Comparison of ENCODE assay signal across 19 mouse cellular contexts in genomic region chr11:78515549-78516325, GRCm38 (mm10). TPM values are rescaled to one million over a fixed set of nuclear protein-coding genes. Genes with fewer than 3 reads are reported as not detected.
DNase-seq lines count a peak whose midpoint lies in the region; ATAC-seq and TF ChIP-seq lines count a peak whose summit lies in the region.
"Had no signal": no experiment of that assay in that cellular context is flagged by ENCODE, and none has a peak within 500 bp of the region (broad histone marks: within the 10 kb centered on the region; RNA-seq: fewer than 3 reads in every experiment).

No protein-coding gene starts in this region.

- intact Hi-C loops in gastrocnemius, adult 2 months (cut with DNase I) = no loop called here

- DNase-seq in gastrocnemius, adult 2 months = no peak
- DNase-seq in gastrocnemius, postnatal 25 days = no peak
- DNase-seq in lung, adult 2 months = no peak
- DNase-seq in lung, adult 18-20 months = no peak
- peak; percentile 72 for DNase-seq in MEL (ENCODE audit: low read depth, low spot score)
- DNase-seq in naive thymus-derived CD4-positive, alpha-beta T cell, adult 2 months (ENCODE audit: low read depth) = peak; percentile 52
- DNase-seq in adrenal gland, postnatal 10 days = no peak
- DNase-seq: adrenal gland, postnatal 14 days; cerebellum, adult 9-10 months; gastrocnemius, postnatal 36 days; kidney, adult 9 months had no signal

- H3K27me3 ChIP-seq in MEL (ENCODE audit: control insufficient read depth in 1 of 2, insufficient read depth in 2 of 2, low read length in 2 of 2) = no peaks in the 10 kb centered on the region
- H3K27me3 ChIP-seq: embryonic facial prominence, embryonic 13.5 days; liver, embryonic 15.5 days; neural tube, embryonic 13.5 days had no signal

- WGBS in lung, adult 2 months = 64% methylated on average over 2 of the region's 2 CpGs

- H3K27ac ChIP-seq in gastrocnemius, adult 2 months = no peak overlapping the region
- H3K27ac ChIP-seq in MEL (ENCODE audit: control insufficient read depth, low read depth, low read length) = no peak overlapping the region
- H3K27ac ChIP-seq: embryonic facial prominence, embryonic 13.5 days; liver, embryonic 15.5 days; midbrain, embryonic 10.5 days; neural tube, embryonic 13.5 days had no signal

- TF ChIP-seq RAD21 in MEL (IDR thresholded peaks at IDR 0.05; ENCODE audit: low read depth, low read length) = peak; percentile 35

- peaks cover 25% of the 10 kb centered on the region for H3K79me2 ChIP-seq in MEL (ENCODE audit: control insufficient read depth, insufficient read depth, low read length, poor library complexity)

- no peak for TF ChIP-seq EP300 in MEL (IDR thresholded peaks at IDR 0.05; ENCODE audit: low read depth in 1 of 2, low read length in 2 of 2)

- TF ChIP-seq POLR2A in lung, adult 2 months (IDR thresholded peaks at IDR 0.05; ENCODE audit: borderline replicate concordance, extremely low read depth, low read depth, low read length) = no peak
- TF ChIP-seq POLR2A in MEL (IDR thresholded peaks at IDR 0.05; ENCODE audit: control insufficient read depth in 1 of 2, insufficient read depth in 1 of 2, low read depth in 1 of 2, low read length in 2 of 2, poor library complexity in 1 of 2) = no peak

- peaks cover 17 to 20% of the 10 kb centered on the region in 2 experiments for H3K36me3 ChIP-seq in MEL (ENCODE audit: control insufficient read depth in 1 of 2, insufficient read depth in 2 of 2, low read length in 2 of 2)

- peak; percentile 45 for TF ChIP-seq CTCF in gastrocnemius, adult 2 months (IDR thresholded peaks at IDR 0.05)
- peak; percentile 17; the same call in 1 of the 2 replicates for TF ChIP-seq CTCF in lung, adult 2 months (IDR thresholded peaks at IDR 0.05; ENCODE audit: insufficient read depth, low read length)
- TF ChIP-seq CTCF in MEL (IDR thresholded peaks at IDR 0.05 in 2 of 3, conservative IDR thresholded peaks at IDR 0.05 in 1 of 3; ENCODE audit: control insufficient read depth in 1 of 3, insufficient read depth in 1 of 3, low read depth in 2 of 3, low read length in 3 of 3, poor library complexity in 1 of 3, severe bottlenecking in 1 of 3) = peak; percentile 55 to 79 (median 70)

- no peak overlapping the region for H3K9ac ChIP-seq in MEL (ENCODE audit: control insufficient read depth, low read depth, low read length, poor library complexity, severe bottlenecking)
- H3K9ac ChIP-seq: embryonic facial prominence, embryonic 13.5 days; liver, embryonic 15.5 days; neural tube, embryonic 13.5 days had no signal

- peaks cover 8% of the 10 kb centered on the region for H3K4me1 ChIP-seq in lung, adult 2 months (ENCODE audit: control insufficient read depth, insufficient read depth, low read length)
- peaks cover 0 to 12% of the 10 kb centered on the region in 2 experiments; a peak in 3 of 4 replicates for H3K4me1 ChIP-seq in MEL (ENCODE audit: control insufficient read depth in 1 of 2, insufficient read depth in 2 of 2, low read length in 2 of 2)

- no peak overlapping the region for H3K4me3 ChIP-seq in gastrocnemius, adult 2 months
- H3K4me3 ChIP-seq in lung, adult 2 months (replicated peaks; ENCODE audit: extremely low read depth, low read depth, low read length) = no peak overlapping the region
- no peak overlapping the region for H3K4me3 ChIP-seq in MEL (ENCODE audit: control insufficient read depth in 1 of 2, insufficient read depth in 1 of 2, low read depth in 2 of 2, low read length in 2 of 2)
- H3K4me3 ChIP-seq: embryonic facial prominence, embryonic 13.5 days; liver, embryonic 15.5 days; midbrain, embryonic 10.5 days; neural tube, embryonic 13.5 days had no signal

- no peak for ATAC-seq in monocyte, adult 5-6 weeks (replicated peaks; ENCODE audit: insufficient number of reproducible peaks, low FRiP score, low TSS enrichment, poor library complexity, severe bottlenecking)
- ATAC-seq: forebrain, embryonic 14.5 days had no signal

- H3K9me3 ChIP-seq in MEL (replicated peaks; ENCODE audit: insufficient read depth, low read length) = no peaks in the 10 kb centered on the region
- H3K9me3 ChIP-seq: embryonic facial prominence, embryonic 13.5 days; G1E; liver, embryonic 15.5 days; midbrain, embryonic 10.5 days; neural tube, embryonic 13.5 days had no signal

TF ChIP-seq in MEL, 35 proteins besides CTCF, POLR2A, EP300 and RAD21:
- TF ChIP-seq ZMIZ1 (IDR thresholded peaks at IDR 0.05; ENCODE audit: low read depth, low read length) = no peak
- TF ChIP-seq ZC3H11A (IDR thresholded peaks at IDR 0.05; ENCODE audit: low read depth, low read length) = peak; percentile 28; the same call in 1 of the 2 replicates
- TF ChIP-seq MXI1 (IDR thresholded peaks at IDR 0.05; ENCODE audit: low read depth, low read length) = 0 out of 2 replicates have a peak, but pooled peaks have one; percentile 33
- TF ChIP-seq ELF1 (IDR thresholded peaks at IDR 0.05; ENCODE audit: low read depth, low read length) = no peak
- TF ChIP-seq SMC3 (IDR thresholded peaks at IDR 0.05; ENCODE audit: low read depth, low read length) = peak; percentile 51
- TF ChIP-seq ETS1 (IDR thresholded peaks at IDR 0.05; ENCODE audit: low read depth, low read length) = no peak

RNA-seq across cellular contexts. Expression of gene Poldip2, which starts 3.7 kb away (rescaled TPM):
- total RNA-seq in gastrocnemius, adult 2 months (2021) = 100 to 1,000 TPM in 1 of 2 experiments, 10 to 100 TPM in 1; 98.0 to 113 TPM
- 100 to 1,000 TPM in 1 of 2 experiments, 10 to 100 TPM in 1; 97.5 to 106 TPM for total RNA-seq in gastrocnemius, postnatal 25 days (2021)
- polyA plus RNA-seq in lung, adult 2 months (2012; rRNA removed) = 39.6 and 50.4 TPM in 2 replicates
- total RNA-seq in MEL (2012; rRNA removed) = 157 and 182 TPM in 2 replicates
- 100 to 1,000 TPM; 166 to 260 TPM for polyA plus RNA-seq in MEL (2012; ENCODE audit: insufficient read depth in 1 of 2, insufficient read length in 2 of 2, low read depth in 1 of 2, low replicate concordance in 2 of 2, missing spikeins in 1 of 2)
- total RNA-seq in adrenal gland, postnatal 10 days (2021) = 100 to 1,000 TPM; 188 to 199 TPM
- 18.0 to 27.4 TPM (median 21.5 TPM) in 3 replicates for total RNA-seq in monocyte, adult 5-6 weeks (2017)

RNA-seq across cellular contexts. Expression of gene Tmem199, which starts 3.8 kb away (rescaled TPM):
- 10 to 100 TPM; 11.9 to 13.0 TPM for total RNA-seq in gastrocnemius, adult 2 months (2021)
- 10 to 100 TPM; 12.3 to 13.6 TPM for total RNA-seq in gastrocnemius, postnatal 25 days (2021)
- 9.5 and 12.5 TPM in 2 replicates for polyA plus RNA-seq in lung, adult 2 months (2012; rRNA removed)
- total RNA-seq in MEL (2012; rRNA removed) = 51.9 and 57.1 TPM in 2 replicates
- 10 to 100 TPM in 1 of 2 experiments, not detected in 1; 36.5 TPM for polyA plus RNA-seq in MEL (2012; ENCODE audit: insufficient read depth in 1 of 2, insufficient read length in 2 of 2, low read depth in 1 of 2, low replicate concordance in 2 of 2, missing spikeins in 1 of 2)
- 10 to 100 TPM; 21.3 to 25.1 TPM for total RNA-seq in adrenal gland, postnatal 10 days (2021)
- 23.4 to 38.7 TPM (median 34.2 TPM) in 3 replicates for total RNA-seq in monocyte, adult 5-6 weeks (2017)

RNA-seq across cellular contexts. Expression of gene Sebox, which starts 12.5 kb away (rescaled TPM):
- not detected for total RNA-seq in gastrocnemius, adult 2 months (2021)
- not detected for total RNA-seq in gastrocnemius, postnatal 25 days (2021)
- polyA plus RNA-seq in lung, adult 2 months (2012; rRNA removed) = 0.11 TPM in 1 of 2 replicates, not detected in the other
- total RNA-seq in MEL (2012; rRNA removed) = 0.15 TPM in 1 of 2 replicates, not detected in the other
- polyA plus RNA-seq in MEL (2012; ENCODE audit: insufficient read depth in 1 of 2, insufficient read length in 2 of 2, low read depth in 1 of 2, low replicate concordance in 2 of 2, missing spikeins in 1 of 2) = under 1 TPM in 1 of 2 experiments, not detected in 1; 0.06 TPM
- not detected for total RNA-seq in adrenal gland, postnatal 10 days (2021)
- total RNA-seq in monocyte, adult 5-6 weeks (2017) = not detected in 3 replicates
- total RNA-seq: adrenal gland, postnatal 14 days; G1E; gastrocnemius, postnatal 36 days; heart, postnatal 25 days had no signal
- polyA plus RNA-seq: embryonic facial prominence, embryonic 13.5 days; G1E; midbrain, embryonic 10.5 days had no signal

RNA-seq across cellular contexts. Expression of gene Vtn, which starts 16.8 kb away (rescaled TPM):
- 10 to 100 TPM; 11.7 to 14.5 TPM for total RNA-seq in gastrocnemius, adult 2 months (2021)
- total RNA-seq in gastrocnemius, postnatal 25 days (2021) = 10 to 100 TPM; 11.0 to 12.5 TPM
- 25.0 and 30.8 TPM in 2 replicates for polyA plus RNA-seq in lung, adult 2 months (2012; rRNA removed)
- total RNA-seq in MEL (2012; rRNA removed) = not detected in 2 replicates
- polyA plus RNA-seq in MEL (2012; ENCODE audit: insufficient read depth in 1 of 2, insufficient read length in 2 of 2, low read depth in 1 of 2, low replicate concordance in 2 of 2, missing spikeins in 1 of 2) = under 1 TPM in 1 of 2 experiments, not detected in 1; 0.18 TPM
- 100 to 1,000 TPM; 229 to 546 TPM for total RNA-seq in adrenal gland, postnatal 10 days (2021)
- total RNA-seq in monocyte, adult 5-6 weeks (2017) = not detected in 3 replicates
- total RNA-seq: G1E had no signal
- polyA plus RNA-seq: G1E had no signal

RNA-seq across cellular contexts. Expression of gene Sarm1, which starts 18.2 kb away (rescaled TPM):
- under 1 TPM; 0.64 to 0.71 TPM for total RNA-seq in gastrocnemius, adult 2 months (2021)
- total RNA-seq in gastrocnemius, postnatal 25 days (2021) = under 1 TPM; 0.67 to 1.00 TPM
- 0.52 and 0.65 TPM in 2 replicates for polyA plus RNA-seq in lung, adult 2 months (2012; rRNA removed)
- 0.73 and 1.1 TPM in 2 replicates for total RNA-seq in MEL (2012; rRNA removed)
- polyA plus RNA-seq in MEL (2012; ENCODE audit: insufficient read depth in 1 of 2, insufficient read length in 2 of 2, low read depth in 1 of 2, low replicate concordance in 2 of 2, missing spikeins in 1 of 2) = 1 to 10 TPM in 1 of 2 experiments, not detected in 1; 4.3 TPM
- total RNA-seq in adrenal gland, postnatal 10 days (2021) = 1 to 10 TPM; 3.2 to 5.5 TPM
- total RNA-seq in monocyte, adult 5-6 weeks (2017) = 0.78 TPM in 1 of 3 replicates, not detected in the others
- polyA plus RNA-seq: G1E had no signal

Comparison
In these comparisons a context has a peak if more than half of its experiments do, and no peak if none do; other contexts are left out.
1. DNase-seq: peak in MEL (single experiment) and naive thymus-derived CD4-positive, alpha-beta T cell, adult 2 months (single experiment); none in gastrocnemius, adult 2 months (single experiment), gastrocnemius, postnatal 25 days (single experiment), lung, adult 2 months (single experiment), lung, adult 18-20 months (0 of 2) and adrenal gland, postnatal 10 days (single experiment).
2. CTCF ChIP-seq: peak in every context shown above with its lines; median percentile 70 in MEL; 45 in gastrocnemius, adult 2 months; 17 in lung, adult 2 months.